In genomic region chr5:31696971-31697643, GRCm38 (mm10) we compare ENCODE assay signal across 8 mouse cellular contexts. TPM values are rescaled to one million over a fixed set of nuclear protein-coding genes. Genes with fewer than 3 reads are reported as not detected.
DNase-seq lines count a peak whose midpoint lies in the region; ATAC-seq and TF ChIP-seq lines count a peak whose summit lies in the region.

Rbks (minus strand) TSS chr5:31697627.

- peak within 1 kb of the TSS; percentile 84 to 89 for H3K4me3 ChIP-seq in heart, embryonic 14.5 days (ENCODE audit: control insufficient read depth in 1 of 2, insufficient read depth in 1 of 2, low read depth in 1 of 2, low read length in 2 of 2)
- H3K4me3 ChIP-seq in ES-E14 (ENCODE audit: insufficient read depth in 1 of 2, low read depth in 1 of 2, low read length in 2 of 2, poor library complexity in 1 of 2, severe bottlenecking in 1 of 2) = peak within 1 kb of the TSS; percentile 90 to 98
- H3K4me3 ChIP-seq in forebrain, embryonic 13.5 days = peak within 1 kb of the TSS; percentile 67
- peak within 1 kb of the TSS; percentile 88 for H3K4me3 ChIP-seq in liver, embryonic 12.5 days
- peak within 1 kb of the TSS; percentile 90 for H3K4me3 ChIP-seq in stomach, embryonic 15.5 days (replicated peaks)

- peaks cover 6% of the 10 kb centered on the region; the same call in 1 of the 2 replicates for H3K36me3 ChIP-seq in heart, embryonic 14.5 days (ENCODE audit: control insufficient read depth, insufficient read depth, low read length)
- H3K36me3 ChIP-seq in ES-E14 (ENCODE audit: control insufficient read depth, insufficient read depth, low read length, poor library complexity, severe bottlenecking) = peaks cover 3% of the 10 kb centered on the region
- H3K36me3 ChIP-seq in forebrain, embryonic 13.5 days (ENCODE audit: poor library complexity, severe bottlenecking) = no peaks in the 10 kb centered on the region
- peaks cover 9% of the 10 kb centered on the region for H3K36me3 ChIP-seq in liver, embryonic 12.5 days
- no peaks in the 10 kb centered on the region for H3K36me3 ChIP-seq in stomach, embryonic 15.5 days

- no peak for DNase-seq in heart, postnatal 4 days
- DNase-seq in ES-E14 (ENCODE audit: low read depth, low spot score) = no peak
- no peak for DNase-seq in layer of hippocampus, adult 9-11 months
- no peak for DNase-seq in layer of hippocampus, postnatal 14 days (ENCODE audit: low spot score in 2 of 2)

- H3K27ac ChIP-seq in heart, embryonic 14.5 days (replicated peaks in 1 of 2; ENCODE audit: control insufficient read depth in 1 of 2, insufficient read depth in 1 of 2, low read depth in 2 of 2, low read length in 2 of 2) = peak within 1 kb of the TSS; percentile 92 to 94
- peak within 1 kb of the TSS; percentile 84 for H3K27ac ChIP-seq in ES-E14 (ENCODE audit: insufficient read depth, low read depth, low read length, poor library complexity, severe bottlenecking)
- H3K27ac ChIP-seq in forebrain, embryonic 13.5 days = peak within 1 kb of the TSS; percentile 87
- H3K27ac ChIP-seq in liver, embryonic 12.5 days = peak within 1 kb of the TSS; percentile 96
- H3K27ac ChIP-seq in stomach, embryonic 15.5 days = peak within 1 kb of the TSS; percentile 97

- H3K4me2 ChIP-seq in heart, embryonic 14.5 days (ENCODE audit: low read length) = peak within 1 kb of the TSS; percentile 79
- H3K4me2 ChIP-seq in forebrain, embryonic 13.5 days = peak within 1 kb of the TSS; percentile 78
- peak within 1 kb of the TSS; percentile 88 for H3K4me2 ChIP-seq in liver, embryonic 12.5 days
- peak within 1 kb of the TSS; percentile 79 for H3K4me2 ChIP-seq in stomach, embryonic 15.5 days

- peaks cover 2 to 6% of the 10 kb centered on the region in 2 experiments; a peak in 3 of 4 replicates for H3K4me1 ChIP-seq in heart, embryonic 14.5 days (ENCODE audit: control insufficient read depth in 2 of 2, insufficient read depth in 2 of 2, low read length in 2 of 2)
- H3K4me1 ChIP-seq in ES-E14 (ENCODE audit: control insufficient read depth in 2 of 2, insufficient read depth in 2 of 2, low read length in 2 of 2, poor library complexity in 1 of 2) = no peaks in the 10 kb centered on the region
- H3K4me1 ChIP-seq in forebrain, embryonic 13.5 days = peaks cover 13% of the 10 kb centered on the region
- peaks cover 47% of the 10 kb centered on the region for H3K4me1 ChIP-seq in liver, embryonic 12.5 days
- peaks cover 4% of the 10 kb centered on the region; the same call in 1 of the 2 replicates for H3K4me1 ChIP-seq in stomach, embryonic 15.5 days

- whole genome bisulfite sequencing in heart, embryonic 14.5 days = 8% methylated on average over 18 of the region's 18 CpGs
- WGBS in forebrain, embryonic 13.5 days = 7% methylated on average over 18 of the region's 18 CpGs
- 8% methylated on average over 18 of the region's 18 CpGs for WGBS in liver, embryonic 12.5 days (ENCODE audit: insufficient replicate concordance)
- WGBS in stomach, embryonic 15.5 days = 7% methylated on average over 18 of the region's 18 CpGs

- in situ Hi-C loops in ES-E14 (cut with MboI; ENCODE audit: low sequenced_read_pairs in 2 of 2, unreplicated experiment in 2 of 2) = no loop called here

- ATAC-seq in heart, embryonic 14.5 days (ENCODE audit: insufficient number of reproducible peaks, insufficient read depth, low FRiP score, low read depth) = no peak
- peak; percentile 54 for ATAC-seq in forebrain, embryonic 13.5 days
- ATAC-seq in liver, embryonic 12.5 days = no peak
- ATAC-seq in stomach, embryonic 15.5 days (ENCODE audit: insufficient read depth, low FRiP score, low read depth) = no peak

- H3K9ac ChIP-seq in heart, embryonic 14.5 days (ENCODE audit: low read length) = peak within 1 kb of the TSS; percentile 91
- peak within 1 kb of the TSS; percentile 93 for H3K9ac ChIP-seq in ES-E14 (ENCODE audit: insufficient read depth, low read depth, low read length, poor library complexity, severe bottlenecking)
- peak within 1 kb of the TSS; percentile 85 for H3K9ac ChIP-seq in forebrain, embryonic 13.5 days
- H3K9ac ChIP-seq in liver, embryonic 12.5 days = peak within 1 kb of the TSS; percentile 81
- peak within 1 kb of the TSS; percentile 86 for H3K9ac ChIP-seq in stomach, embryonic 15.5 days

- no peaks in the 10 kb centered on the region for H3K27me3 ChIP-seq in heart, embryonic 14.5 days (ENCODE audit: control insufficient read depth, insufficient read depth, low read length)
- H3K27me3 ChIP-seq in forebrain, embryonic 13.5 days = no peaks in the 10 kb centered on the region
- H3K27me3 ChIP-seq in liver, embryonic 12.5 days (replicated peaks) = no peaks in the 10 kb centered on the region
- H3K27me3 ChIP-seq in stomach, embryonic 15.5 days (replicated peaks) = no peaks in the 10 kb centered on the region

- no peaks in the 10 kb centered on the region for H3K9me3 ChIP-seq in heart, embryonic 14.5 days (ENCODE audit: control insufficient read depth, low read length)
- no peaks in the 10 kb centered on the region for H3K9me3 ChIP-seq in ES-E14 (ENCODE audit: control insufficient read depth, insufficient read depth, low read depth, low read length)
- no peaks in the 10 kb centered on the region for H3K9me3 ChIP-seq in forebrain, embryonic 13.5 days (replicated peaks)
- H3K9me3 ChIP-seq in liver, embryonic 12.5 days (replicated peaks) = no peaks in the 10 kb centered on the region
- no peaks in the 10 kb centered on the region for H3K9me3 ChIP-seq in stomach, embryonic 15.5 days

TF ChIP-seq in ES-E14, 5 proteins besides CTCF, POLR2A, EP300 and RAD21:
- TF ChIP-seq ZNF384 (IDR thresholded peaks at IDR 0.05; ENCODE audit: low read depth, low read length) = no peak
- TF ChIP-seq ZC3H11A (IDR thresholded peaks at IDR 0.05; ENCODE audit: borderline replicate concordance, low read depth, low read length) = no peak
- no peak for TF ChIP-seq HCFC1 (IDR thresholded peaks at IDR 0.05; ENCODE audit: borderline replicate concordance, insufficient read depth, low read length)
- TF ChIP-seq MAFK (IDR thresholded peaks at IDR 0.05; ENCODE audit: insufficient read depth, low read depth, low read length) = no peak
- no peak for TF ChIP-seq CHD2 (IDR thresholded peaks at IDR 0.05; ENCODE audit: low read depth, low read length)

RNA-seq across cellular contexts. Expression of gene Rbks, which starts in this region (rescaled TPM):
- polyA plus RNA-seq in heart, embryonic 14.5 days (2014; fragmentation: Nextera tagmentation; extraction: Ambion mirVana) = 3.6 and 4.5 TPM in 2 replicates
- total RNA-seq in heart, postnatal 4 days (2021) = 1 to 10 TPM; 4.5 to 4.6 TPM
- total RNA-seq in ES-E14 (2012; rRNA removed) = 2.1 and 2.2 TPM in 2 replicates
- 2.1 and 2.5 TPM in 2 replicates for polyA plus RNA-seq in forebrain, embryonic 13.5 days (2015; fragmentation: Nextera tagmentation; extraction: Ambion mirVana)
- 20.7 and 20.8 TPM in 2 replicates for polyA plus RNA-seq in liver, embryonic 12.5 days (2016; fragmentation: Nextera tagmentation; extraction: Ambion mirVana)
- polyA plus RNA-seq in stomach, embryonic 15.5 days (2015; fragmentation: Nextera tagmentation; extraction: Ambion mirVana) = 8.0 TPM in 2 replicates
- 1 to 10 TPM; 3.4 to 5.9 TPM for total RNA-seq in layer of hippocampus, postnatal 14 days (2021)
